Mouse (Mus musculus) lung, postnatal 0 days (tissue): ENCODE results near the gene Pard3b.

Experiments used
- CTCF ChIP-seq: IDR thresholded peaks from 2 replicates; pipeline ENCODE4 v1.5.1; 2016; ENCODE audit warnings: antibody characterized with exemption, mild to moderate bottlenecking
- EP300 ChIP-seq: IDR thresholded peaks from 2 replicates; pipeline ENCODE4 v1.6.1; 2016; ENCODE audit warnings: antibody characterized with exemption, mild to moderate bottlenecking, control low read depth

DNA sequence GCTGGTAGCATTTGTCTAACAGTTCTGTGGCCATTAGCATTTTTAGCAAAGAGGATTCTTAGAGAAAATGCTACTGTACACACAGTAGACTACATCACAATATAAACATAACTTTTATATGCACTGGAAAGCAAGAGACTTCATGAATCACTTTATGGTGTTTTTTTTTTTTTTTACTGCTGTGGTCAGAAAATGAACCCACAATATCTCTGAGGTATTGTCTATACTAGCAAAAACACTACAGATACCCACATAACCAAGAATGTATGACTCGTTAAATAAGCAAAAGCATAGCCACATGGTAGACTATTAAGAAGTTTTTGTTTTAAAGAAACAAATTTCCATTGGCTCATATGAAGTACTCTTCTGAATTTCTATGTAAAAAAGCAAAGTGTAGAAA lies 827.9 kb downstream of the Pard3b start:
- no peak for TF ChIP-seq CTCF
- no peak for TF ChIP-seq EP300
